Mouse (Mus musculus): ENCODE measurements around the gene Ptgds. TPM values are rescaled to one million over a fixed set of nuclear protein-coding genes. Genes with fewer than 3 reads are reported as not detected.

The Ptgds gene
- 1 to 10 TPM; 1.1 to 2.0 TPM for total RNA-seq (2021)
- long read RNA-seq, experiment 1, partial matches to known transcripts: 0 of 4 reads
- long read RNA-seq, experiment 1, other reads (novel, unspliced or antisense): 0 of 4 reads
- long read RNA-seq, experiment 2, partial matches to known transcripts: 0 of 1 reads
- long read RNA-seq, experiment 2, other reads (novel, unspliced or antisense): 0 of 1 reads

- DNase-seq: no peak
These were observed at the start of gene Ptgds for GRCm38 (mm10) chr2:25469969-25470368. Gene Ptgds, minus strand, starts transcription at chr2:25470046.

GRCm38 (mm10) chr2:25509912-25510311 lies 40.1 kb upstream of the Ptgds start:
- DNase-seq: no peak

GRCm38 (mm10) chr2:25506964-25507363 lies 37.1 kb upstream of the Ptgds start:
- DNase-seq: peak in 1 of 2 experiments; percentile 44

- no peak for DNase-seq
These were observed 36.0 kb upstream of the Ptgds start for GRCm38 (mm10) chr2:25505860-25506259.

GRCm38 (mm10) chr2:25505000-25505399 lies 35.2 kb upstream of the Ptgds start:
- no peak for DNase-seq

GRCm38 (mm10) chr2:25504538-25504937 lies 34.7 kb upstream of the Ptgds start:
- DNase-seq: no peak

- no peak for DNase-seq
These were observed 32.9 kb upstream of the Ptgds start for GRCm38 (mm10) chr2:25502726-25503125.

- DNase-seq: no peak
These were observed 32.0 kb upstream of the Ptgds start, which contains the start of gene C8g for GRCm38 (mm10) chr2:25501593-25502486. Gene C8g, minus strand, starts transcription at chr2:25501719.

- peak; percentile 89 for DNase-seq
These were observed 30.9 kb upstream of the Ptgds start, which contains the start of gene Fbxw5 for GRCm38 (mm10) chr2:25500576-25501405. Gene Fbxw5, plus strand, starts transcription at chr2:25500750.

- no peak for DNase-seq
These were observed 30.3 kb upstream of the Ptgds start for GRCm38 (mm10) chr2:25500071-25500575.

GRCm38 (mm10) chr2:25498622-25499478 lies 29.0 kb upstream of the Ptgds start:
- peak in 1 of 2 experiments; percentile 20 for DNase-seq

- no peak for DNase-seq
These were observed 28.2 kb upstream of the Ptgds start for GRCm38 (mm10) chr2:25497846-25498575.

GRCm38 (mm10) chr2:25496462-25496861 lies 26.6 kb upstream of the Ptgds start:
- DNase-seq: no peak

- DNase-seq: no peak
These were observed 23.7 kb upstream of the Ptgds start, which contains the start of gene Lcn12 for GRCm38 (mm10) chr2:25493476-25493961. Gene Lcn12, minus strand, starts transcription at chr2:25493911.

- DNase-seq: no peak
These were observed 23.1 kb upstream of the Ptgds start for GRCm38 (mm10) chr2:25492988-25493387.

- DNase-seq: peak; percentile 71 to 75
These were observed 18.8 kb upstream of the Ptgds start for GRCm38 (mm10) chr2:25488671-25489068.

- DNase-seq: no peak
These were observed 18.3 kb upstream of the Ptgds start for GRCm38 (mm10) chr2:25487965-25488670.

GRCm38 (mm10) chr2:25484901-25485647 lies 15.2 kb upstream of the Ptgds start:
- DNase-seq: no peak

- peak; percentile 59 to 68 for DNase-seq
These were observed 13.1 kb upstream of the Ptgds start for GRCm38 (mm10) chr2:25482969-25483368.

Measured in adrenal gland, postnatal 36 days (tissue).